Mouse (Mus musculus): Measurements from ENCODE around the gene Pla2g1b. TPM values are rescaled to one million over a fixed set of nuclear protein-coding genes. Genes with fewer than 3 reads are reported as not detected.

Pla2g1b gene
- polyA plus RNA-seq, 1 experiment from 2014 or later, result not detected

DNA sequence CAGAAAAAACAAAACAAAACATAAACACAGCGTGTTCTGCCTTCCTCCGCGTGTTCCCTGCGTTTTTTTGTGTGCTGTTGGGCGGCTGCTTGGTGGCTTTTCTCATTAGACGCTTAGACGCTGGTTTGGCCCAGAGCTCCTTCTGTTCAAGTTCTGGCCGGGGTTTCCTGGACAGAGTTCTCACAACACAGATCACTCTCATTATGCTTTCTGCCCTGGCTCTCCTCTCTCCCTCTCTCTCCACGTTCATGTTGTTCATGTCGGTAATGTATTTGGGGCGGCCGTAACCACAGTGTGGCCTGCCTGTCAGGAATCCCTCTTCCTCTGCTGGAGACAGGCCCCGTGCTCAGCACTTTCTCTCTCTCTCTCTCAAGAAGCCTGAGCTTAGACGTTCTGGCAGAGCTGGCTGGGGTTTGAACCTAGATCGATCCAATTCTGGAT is 43.3 kb downstream of the Pla2g1b start:
- DNase-seq, result no peak
- peak overlapping the region; percentile 88 for H3K9ac ChIP-seq
- 0 out of 2 replicates have a peak, but pooled peaks cover 2% of the 10 kb centered on the region for H3K36me3 ChIP-seq
- H3K27ac ChIP-seq, result peak overlapping the region; percentile 64
- 21% methylated on average over 15 of the region's 15 CpGs for WGBS (ENCODE audit: insufficient replicate concordance)
- peak overlapping the region; percentile 84 for H3K4me3 ChIP-seq (replicated peaks)
- H3K4me1 ChIP-seq (replicated peaks), result peaks cover 70% of the 10 kb centered on the region
- H3K9me3 ChIP-seq (replicated peaks), result no peaks in the 10 kb centered on the region
- ATAC-seq (ENCODE audit: low read depth), result no peak
- H3K27me3 ChIP-seq, result 0 out of 2 replicates have a peak, but pooled peaks cover 4% of the 10 kb centered on the region
- H3K4me2 ChIP-seq, result peak overlapping the region; percentile 98

DNA sequence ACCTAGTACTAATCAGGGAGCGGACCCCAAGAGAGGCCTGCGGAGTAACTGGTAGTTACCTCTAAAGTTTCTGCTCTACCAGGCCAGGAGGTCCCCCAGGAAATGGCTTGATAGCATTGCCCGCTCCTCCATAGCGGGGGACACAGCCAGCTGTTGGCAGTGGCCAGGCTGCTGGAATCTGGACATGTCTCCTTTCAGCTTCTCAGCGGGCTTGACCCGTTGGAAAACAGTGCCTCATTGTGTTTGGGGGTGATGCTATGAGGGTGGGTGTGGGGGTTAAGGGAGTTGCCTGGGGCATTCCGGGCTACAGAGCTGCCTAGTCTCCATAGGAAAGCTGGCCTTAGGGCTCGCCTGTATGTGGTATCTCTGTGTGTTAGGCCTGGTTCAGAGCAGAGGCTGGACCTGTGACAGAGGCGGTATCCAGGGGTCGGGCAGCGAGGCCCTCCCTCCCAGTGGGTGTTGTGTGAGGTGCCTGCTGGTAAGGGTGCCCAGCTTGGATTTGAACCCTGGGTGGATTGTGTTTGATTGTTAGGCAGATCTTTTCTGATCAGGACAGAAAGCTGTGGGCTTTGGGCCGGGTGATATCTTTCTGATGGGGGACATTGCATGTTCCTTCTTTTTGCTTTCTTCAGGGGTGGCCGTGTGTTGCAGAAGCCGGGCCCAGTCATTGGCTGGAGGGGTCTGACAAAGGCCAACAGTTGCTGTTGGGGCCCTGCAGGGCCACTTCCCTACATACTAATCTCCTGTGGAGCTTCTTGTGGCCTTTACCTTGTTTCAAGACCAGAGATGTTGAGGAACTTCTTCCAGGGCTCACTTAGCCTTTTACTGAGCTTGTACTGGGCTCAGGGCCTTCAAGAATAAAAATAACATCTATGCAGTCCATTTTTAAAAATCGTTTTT is 44.0 kb downstream of the Pla2g1b start:
- Histone ChIP-seq H3K36me3 (0 out of 2 replicates have a peak, but pooled peaks cover 2% of the 10 kb centered on the region), H3K27ac (peak overlapping the region; percentile 64), H3K4me2 (peak overlapping the region; percentile 98), H3K9ac (peak overlapping the region; percentile 88; the same call in 1 of the 2 replicates), H3K27me3 (0 out of 2 replicates have a peak, but pooled peaks cover 4% of the 10 kb centered on the region), H3K4me3 (replicated peaks) (0 out of 2 replicates have a peak overlapping the region, but pooled peaks have one; percentile 84), H3K9me3 (replicated peaks) (no peaks in the 10 kb centered on the region), H3K4me1 (replicated peaks) (peaks cover 77% of the 10 kb centered on the region)
- WGBS (ENCODE audit: insufficient replicate concordance), result 50% methylated on average over 15 of the region's 15 CpGs
- DNase-seq, result no peak
- ATAC-seq (ENCODE audit: low read depth), result no peak

DNA sequence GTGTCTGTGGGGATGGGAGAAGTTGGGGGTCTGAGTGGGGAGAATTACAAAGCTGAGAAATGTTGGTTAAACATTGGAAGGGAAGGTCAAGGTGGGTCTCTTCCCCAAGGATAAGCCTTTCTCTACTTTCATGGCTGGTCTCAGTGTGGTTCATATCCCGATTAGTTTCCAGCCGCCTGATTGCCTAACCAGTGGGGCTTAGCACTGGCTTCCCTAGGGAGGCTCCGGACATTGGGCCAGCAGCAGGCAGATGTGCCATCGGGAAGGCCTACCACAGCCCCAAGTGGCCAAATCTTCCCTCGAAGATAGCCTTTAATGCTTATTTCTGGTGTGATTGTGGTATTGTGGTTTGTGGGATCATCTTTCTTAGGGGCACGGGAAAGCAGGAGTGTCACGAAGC is 46.3 kb downstream of the Pla2g1b start:
- H3K4me3 ChIP-seq (replicated peaks), result no peak overlapping the region
- H3K9ac ChIP-seq, result no peak overlapping the region
- H3K4me1 ChIP-seq (replicated peaks), result peaks cover 90% of the 10 kb centered on the region
- no peak overlapping the region for H3K4me2 ChIP-seq
- ATAC-seq (ENCODE audit: low read depth) (no peak), DNase-seq (no peak)
- WGBS (ENCODE audit: insufficient replicate concordance), result 73% methylated on average over 7 of the region's 7 CpGs
- H3K36me3 ChIP-seq, result 0 out of 2 replicates have a peak, but pooled peaks cover 2% of the 10 kb centered on the region
- H3K9me3 ChIP-seq (replicated peaks), result no peaks in the 10 kb centered on the region
- H3K27me3 ChIP-seq, result no peaks in the 10 kb centered on the region
- H3K27ac ChIP-seq, result no peak overlapping the region

DNA sequence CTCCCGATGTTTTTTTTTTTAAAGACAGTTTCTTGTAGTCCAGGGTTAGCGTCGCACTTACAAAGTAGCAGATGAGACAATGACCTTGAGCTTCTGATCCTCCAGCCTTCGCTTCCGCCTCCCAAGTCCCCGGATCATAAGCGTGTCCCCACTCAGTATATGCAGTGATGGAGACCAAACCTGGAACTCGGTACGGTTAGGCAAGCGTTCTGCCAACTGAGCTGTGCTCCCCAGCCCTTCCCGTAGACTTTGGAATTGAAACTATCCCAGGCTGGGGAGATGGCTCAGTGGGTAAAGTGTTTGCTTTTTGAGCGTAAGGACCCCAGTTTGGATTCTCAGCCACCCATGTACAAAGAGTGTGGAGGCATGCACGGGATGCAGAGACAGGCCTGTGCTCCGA is 47.2 kb downstream of the Pla2g1b start:
- H3K4me3 ChIP-seq (replicated peaks), result no peak overlapping the region
- H3K36me3 ChIP-seq, result 0 out of 2 replicates have a peak, but pooled peaks cover 3% of the 10 kb centered on the region
- no peak for DNase-seq
- H3K27me3 ChIP-seq, result no peaks in the 10 kb centered on the region
- H3K9ac ChIP-seq, result no peak overlapping the region
- no peak overlapping the region for H3K4me2 ChIP-seq
- no peak for ATAC-seq (ENCODE audit: low read depth)
- 88% methylated on average over 14 of the region's 14 CpGs for WGBS (ENCODE audit: insufficient replicate concordance)
- H3K4me1 ChIP-seq (replicated peaks), result peaks cover 81% of the 10 kb centered on the region
- H3K9me3 ChIP-seq (replicated peaks), result no peaks in the 10 kb centered on the region
- H3K27ac ChIP-seq, result peak overlapping the region; percentile 47; the same call in 1 of the 2 replicates

DNA sequence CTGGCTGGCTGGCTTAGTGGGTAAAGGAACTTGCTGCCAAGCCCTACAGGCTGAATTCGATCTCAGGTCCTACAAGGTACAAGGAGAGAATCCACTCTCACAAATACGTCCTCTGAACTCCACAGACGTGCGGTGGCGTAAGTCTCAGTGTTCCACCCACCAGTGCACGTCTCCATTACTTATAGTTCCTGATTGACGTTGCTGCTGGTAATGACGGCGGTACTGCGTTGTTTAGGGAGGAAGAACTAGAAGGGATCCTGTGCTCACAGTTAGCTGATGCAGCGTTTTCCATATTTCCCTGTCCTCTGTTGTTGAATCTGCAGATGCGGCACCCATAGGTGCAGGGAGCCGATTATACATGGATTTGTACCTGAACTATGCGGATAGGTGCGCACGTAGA is 47.7 kb downstream of the Pla2g1b start:
- no peak for DNase-seq
- Histone ChIP-seq H3K36me3 (0 out of 2 replicates have a peak, but pooled peaks cover 6% of the 10 kb centered on the region), H3K4me2 (no peak overlapping the region), H3K9ac (no peak overlapping the region), H3K9me3 (replicated peaks) (no peaks in the 10 kb centered on the region), H3K4me1 (replicated peaks) (peaks cover 76% of the 10 kb centered on the region), H3K27me3 (no peaks in the 10 kb centered on the region), H3K27ac (peak overlapping the region; percentile 85), H3K4me3 (replicated peaks) (no peak overlapping the region)
- WGBS (ENCODE audit: insufficient replicate concordance), result 80% methylated on average over 16 of the region's 16 CpGs
- no peak for ATAC-seq (ENCODE audit: low read depth)

DNA sequence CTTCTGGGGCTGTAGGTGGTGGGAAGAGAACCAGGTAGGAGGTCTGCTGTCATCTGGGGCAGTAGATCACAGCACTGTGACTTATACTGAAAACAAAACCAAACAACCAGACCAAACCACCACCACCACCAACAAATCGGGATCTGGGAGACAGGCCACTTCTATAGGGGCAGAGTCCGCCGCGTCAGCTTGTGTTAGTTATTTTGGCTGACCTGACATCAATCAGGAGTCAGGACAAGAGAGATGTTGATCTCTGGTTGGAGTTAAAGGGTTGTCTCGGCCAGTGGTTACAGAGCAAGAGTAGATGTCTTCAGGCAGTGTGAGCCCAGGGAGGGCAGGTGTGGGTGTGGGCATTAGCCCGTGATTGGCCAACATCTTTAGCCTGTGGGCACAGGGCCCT is 48.3 kb downstream of the Pla2g1b start:
- peak overlapping the region; percentile 85 for H3K27ac ChIP-seq
- 0 out of 2 replicates have a peak, but pooled peaks cover 6% of the 10 kb centered on the region for H3K36me3 ChIP-seq
- H3K4me2 ChIP-seq, result peak overlapping the region; percentile 33; the same call in 1 of the 2 replicates
- ATAC-seq (ENCODE audit: low read depth) (peak; percentile 24; the same call in 1 of the 2 replicates), DNase-seq (no peak)
- peak overlapping the region; percentile 51; the same call in 1 of the 2 replicates for H3K9ac ChIP-seq
- peaks cover 75% of the 10 kb centered on the region for H3K4me1 ChIP-seq (replicated peaks)
- 71% methylated on average over 6 of the region's 6 CpGs for WGBS (ENCODE audit: insufficient replicate concordance)
- H3K9me3 ChIP-seq (replicated peaks), result no peaks in the 10 kb centered on the region
- H3K27me3 ChIP-seq, result no peaks in the 10 kb centered on the region
- H3K4me3 ChIP-seq (replicated peaks), result no peak overlapping the region

DNA sequence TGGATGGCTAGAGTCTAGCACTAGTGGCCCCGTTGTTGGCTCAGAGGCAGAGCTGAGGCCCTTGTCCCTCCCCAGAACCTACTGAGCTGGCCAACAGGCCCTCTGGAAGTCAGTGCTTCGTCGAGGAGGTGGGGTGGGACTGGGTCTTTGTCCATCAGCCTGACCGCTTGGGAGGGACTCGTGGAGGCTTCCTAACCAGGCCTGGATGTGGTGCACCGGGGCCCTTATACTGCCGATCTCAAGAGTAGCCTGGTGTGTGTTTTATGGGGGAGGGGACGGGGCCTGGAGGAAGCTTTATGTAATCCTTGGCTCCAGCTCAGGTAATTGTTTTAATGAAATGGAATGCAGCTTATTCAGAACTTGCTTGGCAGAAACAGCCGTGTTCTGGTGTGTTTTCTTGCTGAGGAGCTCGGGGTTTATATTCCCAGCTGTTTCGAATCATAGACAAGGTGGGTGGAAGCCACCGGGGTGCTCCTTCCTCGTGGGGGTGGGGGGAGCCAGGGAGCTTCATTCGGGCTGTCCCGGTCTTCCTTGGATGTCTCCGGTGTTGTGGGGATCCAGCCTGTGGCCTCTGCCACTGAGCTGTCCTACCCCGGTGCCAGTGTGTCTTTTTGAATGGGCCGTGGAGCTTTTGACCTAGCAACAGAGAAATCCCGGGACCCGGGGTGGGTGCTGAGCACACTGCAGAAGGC is 49.0 kb downstream of the Pla2g1b start:
- peak overlapping the region; percentile 51 for H3K9ac ChIP-seq
- no peak overlapping the region for H3K4me3 ChIP-seq (replicated peaks)
- H3K36me3 ChIP-seq, result 0 out of 2 replicates have a peak, but pooled peaks cover 6% of the 10 kb centered on the region
- H3K9me3 ChIP-seq (replicated peaks), result no peaks in the 10 kb centered on the region
- WGBS (ENCODE audit: insufficient replicate concordance), result 53% methylated on average over 20 of the region's 20 CpGs
- peak overlapping the region; percentile 85 for H3K27ac ChIP-seq
- ATAC-seq (ENCODE audit: low read depth) (peak; percentile 11; the same call in 1 of the 2 replicates), DNase-seq (no peak)
- peak overlapping the region; percentile 33; the same call in 1 of the 2 replicates for H3K4me2 ChIP-seq
- no peaks in the 10 kb centered on the region for H3K27me3 ChIP-seq
- H3K4me1 ChIP-seq (replicated peaks), result peaks cover 71% of the 10 kb centered on the region

DNA sequence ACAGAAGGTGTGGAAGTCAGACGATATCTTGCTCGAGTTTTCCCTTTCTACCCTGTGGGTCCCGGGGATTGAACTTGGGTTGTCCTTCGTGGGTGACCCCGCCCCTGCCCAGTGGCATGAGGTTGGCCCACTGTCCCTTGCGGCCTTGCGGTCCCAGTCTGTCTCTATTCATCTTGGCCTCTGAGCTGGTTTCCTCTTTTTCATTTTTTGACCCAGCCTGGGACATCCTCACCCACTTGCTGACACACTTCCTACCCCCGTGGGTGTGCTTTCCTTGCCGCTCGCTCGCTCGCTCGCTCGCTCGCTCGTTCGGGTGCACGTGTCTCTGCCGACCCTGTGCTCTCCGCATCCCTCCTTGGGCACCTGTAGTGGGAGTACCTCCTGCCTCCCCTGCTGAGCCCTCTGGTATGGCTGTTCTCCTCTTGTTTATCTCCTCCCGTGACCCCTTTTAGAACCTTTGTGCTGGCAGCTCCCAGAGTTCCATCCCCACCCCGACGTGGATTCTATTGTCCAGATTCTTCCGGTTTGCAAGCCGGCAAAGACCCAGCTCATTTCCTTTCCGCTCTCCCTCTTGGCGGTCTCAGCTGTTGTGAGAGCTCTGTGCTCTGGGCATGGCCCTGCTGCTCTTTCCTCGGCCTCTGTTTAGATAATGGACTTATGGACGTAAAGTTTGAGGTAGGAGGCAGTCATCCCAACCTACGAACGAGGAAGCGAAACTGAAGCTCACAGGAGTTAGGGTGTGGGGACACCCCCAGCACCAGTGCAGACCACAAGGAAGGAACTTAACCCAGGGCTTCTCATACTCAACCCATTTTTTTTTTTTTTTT is 50.2 kb downstream of the Pla2g1b start:
- DNase-seq (no peak), ATAC-seq (ENCODE audit: low read depth) (no peak; the same call in 1 of the 2 replicates)
- H3K9me3 ChIP-seq (replicated peaks), result no peaks in the 10 kb centered on the region
- 0 out of 2 replicates have a peak overlapping the region, but pooled peaks have one; percentile 39 for H3K9ac ChIP-seq
- no peaks in the 10 kb centered on the region for H3K27me3 ChIP-seq
- H3K4me2 ChIP-seq, result peak overlapping the region; percentile 44
- peak overlapping the region; percentile 18 for H3K4me3 ChIP-seq (replicated peaks)
- peak overlapping the region; percentile 85 for H3K27ac ChIP-seq
- H3K36me3 ChIP-seq, result 0 out of 2 replicates have a peak, but pooled peaks cover 6% of the 10 kb centered on the region
- H3K4me1 ChIP-seq (replicated peaks), result peaks cover 74% of the 10 kb centered on the region
- WGBS (ENCODE audit: insufficient replicate concordance), result 41% methylated on average over 32 of the region's 32 CpGs

DNA sequence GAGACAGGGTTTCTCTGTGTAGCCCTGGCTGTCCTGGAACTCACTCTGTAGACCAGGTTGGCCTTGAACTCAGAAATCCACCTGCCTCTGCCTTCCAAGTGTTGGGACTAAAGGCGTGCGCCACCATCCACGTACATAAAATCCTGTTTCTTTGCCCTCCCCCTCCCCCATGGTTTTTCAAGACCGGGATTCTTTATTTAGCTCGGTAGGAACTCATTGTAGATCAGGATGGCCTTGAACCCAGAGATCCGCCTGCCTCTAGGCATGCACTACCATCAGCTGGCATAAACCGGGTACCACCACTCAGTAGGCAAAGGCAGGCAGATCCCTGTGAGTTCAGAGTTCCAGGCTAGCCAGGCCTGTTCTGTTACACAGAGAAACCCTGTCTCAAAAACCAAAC is 50.8 kb downstream of the Pla2g1b start:
- Histone ChIP-seq H3K9me3 (replicated peaks) (no peaks in the 10 kb centered on the region), H3K4me3 (replicated peaks) (no peak overlapping the region), H3K9ac (no peak overlapping the region), H3K27me3 (no peaks in the 10 kb centered on the region), H3K4me2 (0 out of 2 replicates have a peak overlapping the region, but pooled peaks have one; percentile 44), H3K27ac (peak overlapping the region; percentile 85; the same call in 1 of the 2 replicates), H3K36me3 (0 out of 2 replicates have a peak, but pooled peaks cover 6% of the 10 kb centered on the region), H3K4me1 (replicated peaks) (peaks cover 75% of the 10 kb centered on the region)
- DNase-seq, result no peak
- no peak for ATAC-seq (ENCODE audit: low read depth)
- 61% methylated on average over 7 of the region's 7 CpGs for WGBS (ENCODE audit: insufficient replicate concordance)

DNA sequence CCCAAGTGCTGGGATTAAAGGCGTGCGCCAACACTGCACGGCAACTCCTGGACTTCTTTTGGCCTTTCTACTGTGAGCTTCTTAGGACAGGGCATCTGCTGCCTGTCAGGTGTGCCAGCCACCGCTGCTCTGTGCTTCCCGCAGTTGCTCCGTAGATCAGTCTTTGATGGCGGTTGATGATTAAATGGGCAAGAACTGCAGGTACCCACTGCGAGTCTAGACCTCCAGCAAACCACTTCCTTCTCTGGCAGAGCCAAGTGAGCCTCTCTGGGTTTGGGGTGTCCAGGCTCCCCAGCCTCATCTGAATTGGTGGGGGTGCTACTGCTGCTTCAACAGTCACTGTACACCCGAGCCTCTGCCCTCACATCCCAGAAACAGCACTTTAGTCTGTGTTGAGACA is 51.4 kb downstream of the Pla2g1b start:
- ATAC-seq (ENCODE audit: low read depth) (no peak), DNase-seq (no peak)
- Histone ChIP-seq H3K36me3 (0 out of 2 replicates have a peak, but pooled peaks cover 6% of the 10 kb centered on the region), H3K4me1 (replicated peaks) (peaks cover 75% of the 10 kb centered on the region), H3K4me3 (replicated peaks) (no peak overlapping the region), H3K4me2 (no peak overlapping the region), H3K27ac (peak overlapping the region; percentile 3; the same call in 1 of the 2 replicates), H3K27me3 (no peaks in the 10 kb centered on the region), H3K9ac (no peak overlapping the region), H3K9me3 (replicated peaks) (no peaks in the 10 kb centered on the region)
- WGBS (ENCODE audit: insufficient replicate concordance), result 72% methylated on average over 9 of the region's 9 CpGs
